Mouse (Mus musculus): Measurements from ENCODE around the gene Atf7.
A peak's percentile ranks its signal among the peaks of the same experiment; 100 is the strongest.

Atf7 gene

GRCm38 (mm10) chr15:102515261-102515660 is 110.0 kb downstream of the Atf7 start:
- DNase-seq: no peak

DNA sequence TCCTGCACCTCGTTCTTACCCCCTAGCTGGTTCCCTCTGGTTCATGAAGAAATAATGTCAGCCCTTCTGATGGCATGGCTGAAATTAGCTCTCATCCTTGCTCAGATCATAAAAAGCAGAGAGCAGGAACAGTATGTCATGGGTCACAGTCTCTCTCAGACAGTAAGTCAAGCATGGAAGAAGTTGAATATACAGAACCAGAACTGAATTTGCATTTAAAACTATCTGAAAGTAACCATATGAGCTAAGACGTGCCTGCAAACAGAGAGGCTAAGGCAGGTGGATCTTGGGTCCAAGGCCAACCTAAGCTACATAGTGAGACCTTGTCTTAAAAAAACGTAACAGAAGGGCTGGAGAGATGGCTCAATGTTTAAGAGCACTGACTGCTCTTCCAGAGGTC is 112.3 kb downstream of the Atf7 start:
- DNase-seq: no peak

- DNase-seq: no peak
Observed at GRCm38 (mm10) chr15:102512471-102512870, 112.8 kb downstream of the Atf7 start.

GRCm38 (mm10) chr15:102512010-102512409 is 113.3 kb downstream of the Atf7 start:
- DNase-seq: no peak

DNA sequence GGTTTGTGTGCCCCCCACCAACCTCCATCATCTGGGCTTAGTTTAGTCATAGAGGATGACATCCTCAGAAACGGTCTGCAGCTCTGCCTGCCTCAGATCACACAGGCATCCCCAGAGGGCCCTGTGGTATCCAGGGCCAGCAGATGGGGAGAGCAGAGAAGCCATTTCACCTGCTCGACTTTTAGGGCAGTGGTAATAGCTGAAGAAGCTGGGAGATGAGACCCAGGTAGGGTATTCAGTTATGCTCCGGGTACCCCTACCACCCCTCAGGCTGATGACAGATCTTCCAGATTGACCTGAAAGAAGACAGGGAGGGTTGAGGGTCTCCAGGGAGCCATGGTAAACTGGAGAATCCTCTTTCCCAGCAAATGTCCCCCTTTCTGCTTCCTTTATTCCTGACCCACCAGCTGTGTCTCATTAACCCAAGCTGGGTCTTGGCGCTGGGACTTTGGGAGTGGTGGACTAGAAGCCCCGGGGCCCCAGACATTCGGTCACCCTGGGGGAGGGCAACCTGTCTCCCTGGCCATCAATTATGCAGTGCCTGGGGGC is 113.9 kb downstream of the Atf7 start:
- DNase-seq: no peak

- DNase-seq: peak; percentile 86
Observed at GRCm38 (mm10) chr15:102510590-102511284, 114.5 kb downstream of the Atf7 start.

- DNase-seq: no peak
Observed at GRCm38 (mm10) chr15:102510110-102510509, 115.2 kb downstream of the Atf7 start.

GRCm38 (mm10) chr15:102508336-102508735 is 116.9 kb downstream of the Atf7 start:
- no peak for DNase-seq

GRCm38 (mm10) chr15:102507561-102507960 is 117.7 kb downstream of the Atf7 start:
- DNase-seq: no peak

DNA sequence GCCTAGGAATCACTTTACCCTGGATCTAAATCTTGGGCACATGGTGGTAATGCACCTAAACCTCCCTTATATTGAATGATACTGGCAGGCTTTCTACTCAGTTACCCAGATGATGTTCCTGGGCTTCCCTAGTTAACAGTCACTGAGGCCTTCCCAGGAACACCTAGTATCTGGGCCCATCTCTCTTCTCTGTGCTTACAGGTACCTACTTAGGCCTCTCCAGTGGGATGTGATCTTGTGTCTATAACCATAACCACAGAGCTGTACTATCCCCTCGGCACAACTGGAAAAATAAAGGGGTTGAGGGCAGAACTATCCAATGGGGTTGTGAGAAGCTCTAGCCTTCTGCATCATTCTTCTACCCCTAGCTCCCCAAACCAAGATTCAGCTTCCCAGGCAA is 118.4 kb downstream of the Atf7 start:
- no peak for DNase-seq

GRCm38 (mm10) chr15:102506464-102506830 is 118.8 kb downstream of the Atf7 start:
- no peak for DNase-seq

GRCm38 (mm10) chr15:102505770-102506463 is 119.3 kb downstream of the Atf7 start:
- DNase-seq: no peak

GRCm38 (mm10) chr15:102505073-102505769 is 120.0 kb downstream of the Atf7 start:
- DNase-seq: no peak

DNA sequence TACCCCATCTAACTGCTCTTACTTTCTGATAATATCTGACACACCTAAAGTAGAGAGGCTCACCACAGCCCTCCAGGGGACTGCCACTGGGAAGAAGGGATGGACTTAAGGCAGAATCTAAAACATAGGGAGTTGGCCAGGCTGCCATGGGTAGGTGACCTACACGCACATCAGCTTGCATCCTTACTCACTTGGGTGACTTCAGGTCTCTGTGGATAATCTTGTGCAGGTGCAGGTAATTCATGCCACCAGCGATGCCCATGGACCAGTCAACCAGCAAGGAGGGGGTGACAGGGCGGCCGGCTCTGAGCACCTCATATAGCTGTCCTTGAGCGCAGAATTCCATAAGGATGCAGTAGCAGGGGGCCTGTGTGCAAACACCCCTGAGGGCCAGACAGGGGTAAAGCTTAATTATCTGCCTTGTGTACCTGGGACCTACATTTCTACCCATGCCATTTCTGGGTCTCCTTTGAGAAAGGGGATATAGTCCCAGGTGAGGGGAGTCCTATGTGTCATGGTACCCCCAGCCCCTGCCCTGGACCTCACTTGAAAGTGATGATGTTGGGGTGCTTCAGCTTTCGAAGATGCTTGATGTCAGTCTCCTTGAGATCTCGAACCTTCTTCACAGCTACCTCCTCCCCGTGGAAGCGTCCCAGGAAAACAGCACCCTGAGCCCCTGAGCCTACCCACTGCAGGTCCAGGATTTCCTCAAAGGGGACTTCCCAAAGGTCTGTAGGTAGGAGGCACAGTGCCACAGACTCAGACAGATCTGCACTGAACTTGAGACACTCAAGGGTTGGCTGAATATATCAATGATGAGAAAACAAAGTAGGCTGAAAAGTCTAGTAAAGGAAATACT is 121.1 kb downstream of the Atf7 start:
- no peak for DNase-seq

- DNase-seq: no peak
Observed at GRCm38 (mm10) chr15:102503447-102503846, 121.8 kb downstream of the Atf7 start, which contains the start of gene Gm10337. TSS of gene Gm10337 (plus strand) at chr15:102503722.

DNA sequence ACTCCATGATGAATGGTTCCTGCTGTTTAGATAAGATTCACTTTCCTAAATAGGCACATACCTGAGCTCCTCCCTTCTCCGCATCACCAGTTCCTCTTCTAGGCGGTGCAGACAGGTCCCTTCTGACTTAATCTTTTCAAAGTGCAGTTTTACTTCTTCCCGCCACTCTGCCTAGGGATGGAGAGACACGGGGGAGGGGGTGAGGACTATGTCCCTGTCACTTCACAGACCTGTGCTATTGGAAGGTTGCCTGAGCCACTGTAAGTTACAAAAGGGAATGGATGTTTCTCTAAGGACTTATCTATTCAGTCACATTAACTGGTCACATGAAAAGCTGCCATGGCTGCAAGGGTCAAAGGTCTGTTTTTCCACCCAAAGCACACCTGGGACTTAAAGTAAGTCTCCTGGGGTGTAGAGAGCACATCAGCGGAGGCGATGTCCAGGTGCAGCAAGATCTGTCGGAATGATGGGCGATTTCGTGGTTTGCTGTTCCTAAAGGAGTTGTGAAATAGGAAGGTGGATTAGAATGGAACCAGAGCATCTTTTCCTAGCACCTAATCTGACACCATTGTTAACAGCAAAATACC is 122.9 kb downstream of the Atf7 start:
- DNase-seq: no peak

DNA sequence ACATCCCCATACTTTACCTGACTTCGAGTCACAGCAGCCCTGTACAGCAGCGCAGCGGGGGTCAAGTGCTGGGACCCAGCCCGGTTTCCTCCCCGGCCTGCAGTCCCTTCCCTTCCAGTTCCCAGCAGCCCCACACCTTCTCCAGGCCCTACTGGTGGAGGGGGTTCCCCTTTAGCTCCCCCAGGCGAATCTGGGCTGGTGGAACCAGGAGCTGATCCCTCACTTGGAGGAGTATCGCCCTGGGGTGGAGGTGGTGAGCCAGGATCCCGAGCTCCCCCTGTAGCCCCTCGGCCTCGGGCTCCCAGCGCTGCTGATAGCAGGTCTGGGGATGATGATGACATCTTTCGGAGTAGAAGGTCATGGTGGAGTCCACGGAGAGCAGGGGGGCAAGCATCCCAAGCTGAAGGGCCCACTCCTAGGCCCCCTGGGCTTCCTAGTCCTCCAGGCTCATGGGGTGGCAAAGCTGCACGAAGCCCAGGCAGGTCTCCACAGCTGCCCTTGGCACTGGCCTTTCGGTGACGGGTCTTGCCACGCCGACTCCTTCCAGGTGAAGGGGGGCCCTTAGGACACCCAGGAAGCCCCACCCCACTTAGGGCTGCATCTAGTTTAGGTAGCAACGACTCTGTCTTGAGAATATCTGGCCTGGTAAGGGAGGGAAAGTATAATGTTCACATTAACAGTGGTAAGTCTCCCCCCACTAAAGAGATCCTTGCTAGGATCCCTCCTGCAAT is 124.0 kb downstream of the Atf7 start:
- DNase-seq: no peak

- DNase-seq: no peak
Observed at GRCm38 (mm10) chr15:102500479-102500878, 124.8 kb downstream of the Atf7 start.

DNA sequence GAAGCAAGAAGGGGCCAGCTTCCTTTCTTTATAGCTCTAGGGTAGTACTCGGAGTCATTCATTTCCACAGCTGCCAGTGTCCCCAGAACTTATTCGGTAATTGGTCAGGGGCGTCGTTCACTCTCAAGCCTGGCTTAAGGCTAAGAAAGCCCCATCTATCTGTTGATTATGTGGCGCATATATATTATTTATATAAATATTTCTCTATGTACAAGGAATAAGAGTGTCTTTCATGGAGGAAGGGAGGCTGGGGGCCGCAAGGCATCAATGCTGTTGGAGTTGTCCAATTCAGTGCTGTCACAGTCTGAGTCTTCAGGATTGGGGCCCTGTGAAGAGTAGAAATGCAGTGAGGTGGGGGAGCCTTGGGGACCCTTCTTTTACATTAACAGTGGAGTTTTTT is 125.4 kb downstream of the Atf7 start:
- DNase-seq: no peak

DNA sequence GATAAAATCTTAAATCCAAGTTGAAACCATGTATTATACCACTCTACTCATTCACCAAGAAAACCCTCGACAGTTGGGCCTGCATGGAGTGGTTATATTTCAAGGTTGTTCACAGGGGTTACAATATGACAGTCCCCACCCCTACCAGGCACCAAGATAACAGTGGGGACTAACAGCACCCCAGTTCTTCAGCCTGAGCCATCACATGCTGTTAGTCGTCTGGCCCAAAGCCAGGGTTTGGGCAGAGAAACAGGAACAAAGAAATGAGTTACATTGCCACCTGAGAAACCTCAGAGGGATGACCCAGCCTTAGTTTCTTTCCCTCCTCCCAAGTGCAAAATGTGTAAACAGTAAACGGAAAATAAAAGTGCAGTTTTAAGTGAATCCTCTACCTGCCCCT is 125.9 kb downstream of the Atf7 start:
- DNase-seq: no peak

- no peak for DNase-seq
Observed at GRCm38 (mm10) chr15:102498322-102498721, 126.9 kb downstream of the Atf7 start.

GRCm38 (mm10) chr15:102487664-102488063 is 137.6 kb downstream of the Atf7 start:
- no peak for DNase-seq

All from kidney, adult 11 months (tissue).